Mouse (Mus musculus) brain, embryonic 18.5 days (tissue): ENCODE results near the gene Simc1.

Source experiments
- DNase-seq: peaks from one replicate; pipeline ENCODE4 v3.0.0-alpha.2; 2012; ENCODE audit warnings: low read depth, low spot score

The Simc1 gene

DNA sequence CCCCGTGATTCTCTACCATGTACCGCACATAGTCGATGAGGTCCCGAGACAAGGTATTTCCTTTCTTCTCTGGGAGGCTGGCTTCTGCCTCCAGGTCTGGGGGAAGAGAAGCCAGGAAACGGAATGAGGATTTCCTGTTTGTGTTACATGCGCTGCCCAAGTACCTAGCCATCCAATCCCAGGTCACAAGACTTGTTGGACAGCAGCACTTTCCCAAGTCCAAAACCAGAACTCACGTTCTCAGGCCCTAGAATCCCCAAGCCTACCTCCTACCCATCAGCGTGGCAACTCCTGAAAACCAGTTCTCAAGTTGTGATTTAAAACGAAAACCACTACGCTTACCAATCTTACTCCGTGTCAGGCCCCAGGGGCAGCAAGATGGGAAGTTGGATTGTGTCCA, 82.3 kb downstream of the Simc1 start:
- no peak for DNase-seq

DNA sequence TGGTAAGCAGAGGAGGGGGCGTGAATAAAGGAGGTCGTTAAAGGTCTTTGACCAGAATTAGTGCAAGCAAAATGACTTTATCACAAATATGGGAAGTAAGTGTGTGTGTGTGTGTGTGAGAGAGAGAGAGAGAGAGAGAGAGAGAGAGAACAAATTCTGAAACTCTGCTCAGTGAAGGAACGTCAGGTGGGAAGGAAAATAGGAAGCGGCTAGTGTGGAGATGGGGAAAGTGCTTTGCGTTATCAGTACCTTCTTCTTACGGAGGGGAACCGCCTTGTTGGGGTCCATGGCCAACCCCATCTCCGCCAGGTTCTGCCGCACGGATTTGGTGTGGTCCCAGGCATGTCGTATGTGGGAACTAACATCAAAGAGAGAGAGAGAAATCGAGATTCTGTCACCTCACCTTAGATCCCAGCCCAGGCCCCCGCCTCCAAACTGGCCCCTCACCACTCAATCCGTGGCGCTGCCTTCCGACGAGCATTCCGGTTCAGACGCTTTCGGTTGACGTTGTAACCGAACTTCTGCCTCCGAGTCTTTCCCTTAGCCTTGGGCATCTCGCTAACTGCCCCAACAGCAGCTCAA, 85.9 kb downstream of the Simc1 start:
- no peak for DNase-seq

DNA sequence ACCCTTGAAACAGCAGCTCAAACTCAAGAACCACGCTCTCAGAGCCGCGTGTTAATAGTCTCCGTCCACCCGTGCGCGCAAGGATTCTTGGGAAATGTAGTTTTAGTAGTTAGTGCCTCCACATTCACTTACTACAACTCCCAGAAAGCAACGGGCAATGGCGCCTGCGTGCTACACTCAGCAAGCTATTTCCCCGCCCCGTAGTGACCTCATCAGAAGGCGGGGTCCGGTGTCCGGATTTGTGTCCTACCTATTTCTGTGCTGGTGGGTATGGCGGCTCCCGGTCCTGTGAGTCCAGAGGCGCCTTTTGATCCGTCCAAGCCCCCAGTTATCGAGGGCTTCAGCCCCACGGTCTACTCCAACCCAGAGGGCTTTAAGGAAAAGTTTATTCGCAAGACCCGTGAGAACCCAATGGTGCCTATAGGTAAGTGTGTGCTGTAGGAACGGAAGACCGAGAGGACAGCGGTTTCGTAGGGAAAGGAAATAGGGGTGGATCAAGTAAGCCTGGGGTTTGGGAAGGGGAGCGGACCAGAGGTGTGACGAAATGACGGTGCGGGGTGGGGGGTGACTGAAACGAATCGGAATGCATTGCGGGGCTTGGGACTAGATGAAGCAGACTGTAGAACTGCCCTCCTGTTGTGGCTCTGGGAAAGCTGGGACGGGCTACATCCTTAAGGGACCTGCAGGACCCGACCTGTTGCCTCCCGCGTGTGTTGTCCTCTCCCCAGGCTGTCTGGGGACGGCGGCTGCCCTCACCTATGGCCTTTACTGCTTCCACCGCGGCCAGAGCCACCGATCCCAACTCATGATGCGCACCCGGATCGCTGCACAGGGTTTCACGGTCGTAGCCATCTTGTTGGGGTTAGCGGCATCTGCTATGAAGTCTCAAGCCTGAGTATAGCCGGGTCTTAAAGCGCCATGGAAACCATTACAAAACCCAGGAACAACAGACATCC, 86.7 kb downstream of the Simc1 start, which contains the start of the genes Nop16 and Higd2a:
Gene Nop16, minus strand, starts transcription at position 95 of the 956 bp plus-strand sequence.
Gene Higd2a, plus strand, starts transcription at position 212 of the 956 bp plus-strand sequence.
- peak; percentile 96 for DNase-seq

DNA sequence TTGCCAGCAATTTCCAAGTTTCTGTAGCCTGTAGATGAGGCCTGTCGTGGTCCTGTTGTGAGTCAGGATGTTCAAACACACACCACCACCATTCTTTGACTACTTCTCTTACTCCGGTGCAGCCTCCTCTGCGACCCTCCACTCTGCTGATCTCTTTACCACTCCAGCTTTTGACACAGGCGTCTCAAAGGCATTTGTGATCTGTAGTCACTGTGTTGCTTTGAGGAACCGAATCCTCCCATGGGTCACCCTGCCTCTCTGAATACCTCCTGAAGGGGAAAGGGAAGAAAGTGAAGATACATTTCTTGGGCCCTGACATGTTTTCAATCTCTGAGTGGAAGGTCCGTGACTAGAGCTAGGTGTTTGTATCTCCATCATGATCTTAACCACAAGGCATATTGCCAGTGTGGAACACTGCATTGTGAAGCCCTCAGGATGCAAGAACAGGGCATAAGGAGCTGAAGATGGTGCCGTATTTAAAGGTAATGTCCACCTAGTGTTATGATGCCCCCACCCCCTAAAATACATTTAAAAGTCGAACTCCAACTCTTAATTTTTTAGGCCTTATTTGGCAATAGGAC, 88.3 kb downstream of the Simc1 start:
- DNase-seq, result no peak

DNA sequence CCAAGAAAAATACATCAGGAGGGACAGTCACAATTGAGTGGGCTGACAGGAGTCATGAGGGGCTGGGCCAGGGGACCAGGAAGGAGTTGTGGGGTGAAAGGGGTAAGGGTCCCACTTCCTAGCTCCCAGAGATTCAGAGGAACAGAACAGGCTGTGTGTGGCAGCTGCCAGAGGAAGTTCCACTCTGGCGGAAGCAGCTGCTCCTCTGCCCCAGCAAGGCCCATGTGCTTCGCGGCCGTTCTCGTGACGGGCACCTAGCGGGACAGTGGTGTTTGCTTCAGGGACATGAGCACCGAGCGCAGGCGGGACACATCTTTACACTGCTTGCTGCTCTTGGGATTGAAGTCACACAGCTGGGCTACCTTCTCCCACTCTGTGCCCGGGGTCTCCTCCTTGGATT, 90.0 kb downstream of the Simc1 start:
- no peak for DNase-seq

DNA sequence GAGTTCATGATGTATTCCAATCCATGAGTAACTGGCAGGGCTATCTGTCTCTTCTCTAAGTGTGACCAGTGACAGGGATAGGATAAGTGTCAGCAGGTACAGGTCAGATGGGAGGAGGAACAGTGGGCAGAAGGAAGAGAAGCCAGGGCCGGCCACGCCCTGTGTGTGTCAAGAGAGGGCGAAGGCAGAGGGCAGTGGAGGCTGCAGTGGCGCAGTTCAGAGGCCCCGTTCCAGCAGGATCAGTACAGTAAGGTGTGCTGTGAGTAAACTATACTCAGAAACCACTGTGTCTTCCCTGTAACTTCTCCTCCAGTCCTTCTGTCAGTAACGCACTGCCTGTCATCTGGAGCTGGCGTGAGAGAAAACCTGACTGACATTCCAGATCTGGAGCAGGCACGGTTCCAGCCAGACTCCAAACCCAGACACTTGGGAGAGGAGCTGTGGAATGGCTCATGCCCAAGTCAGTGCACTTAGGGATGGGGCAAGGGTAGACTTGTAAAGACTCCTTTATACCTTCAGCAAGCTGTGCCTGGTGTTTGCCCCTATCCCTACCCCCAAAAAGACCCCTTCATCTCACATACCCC, 92.6 kb downstream of the Simc1 start:
- DNase-seq, result no peak

DNA sequence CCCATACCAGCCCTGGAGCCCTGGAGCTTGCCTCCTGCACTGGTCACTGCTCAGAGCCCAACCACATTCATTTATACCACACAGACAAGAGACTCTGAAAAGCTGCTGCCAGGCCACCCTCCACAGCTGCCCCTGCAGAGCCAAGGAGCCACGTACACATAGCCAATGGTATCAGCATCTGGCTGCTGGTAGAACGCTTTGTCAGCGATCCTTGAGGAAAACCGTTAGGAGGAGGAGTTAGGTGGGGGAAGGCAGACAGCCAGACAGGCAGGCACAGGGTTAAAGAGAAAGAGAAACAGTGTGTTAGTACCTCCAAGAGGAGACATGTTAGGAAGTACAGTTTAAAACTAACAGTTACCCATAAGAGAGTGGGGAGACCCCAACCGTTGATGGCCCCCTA, 93.3 kb downstream of the Simc1 start:
- no peak for DNase-seq

DNA sequence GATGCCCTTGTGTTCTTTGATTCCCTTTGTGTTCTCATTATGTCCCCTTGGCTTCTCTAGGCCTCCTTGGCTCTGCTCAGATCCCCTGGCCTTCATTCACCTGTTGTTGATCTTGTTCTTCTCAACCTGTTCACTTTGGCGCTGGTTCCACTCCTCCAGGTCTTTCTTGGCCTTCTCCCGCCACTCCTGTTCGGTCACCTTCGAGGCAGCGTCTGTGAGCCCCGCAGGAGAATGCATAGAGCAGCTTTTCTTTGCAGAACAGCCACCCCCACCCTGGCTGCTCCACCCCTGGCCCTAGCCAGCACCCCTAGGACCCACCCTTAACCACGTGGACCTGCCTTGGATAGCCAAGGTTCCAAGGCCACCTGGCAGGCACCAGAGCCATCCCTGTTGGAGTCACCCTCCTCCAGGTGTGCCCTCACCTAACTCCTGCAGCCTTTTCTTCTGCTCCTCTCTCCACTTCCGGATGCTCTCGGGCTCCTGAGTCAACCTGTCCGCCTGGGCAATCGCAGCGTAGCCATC, 95.1 kb downstream of the Simc1 start:
- no peak for DNase-seq
